Mouse (Mus musculus): ENCODE results near the gene Gsdma3. TPM values are rescaled to one million over a fixed set of nuclear protein-coding genes. Genes with fewer than 3 reads are reported as not detected.

Gene Gsdma3
- polyA plus RNA-seq (2012; ENCODE audit: insufficient read depth, low replicate concordance) = not detected in 2 replicates

DNA sequence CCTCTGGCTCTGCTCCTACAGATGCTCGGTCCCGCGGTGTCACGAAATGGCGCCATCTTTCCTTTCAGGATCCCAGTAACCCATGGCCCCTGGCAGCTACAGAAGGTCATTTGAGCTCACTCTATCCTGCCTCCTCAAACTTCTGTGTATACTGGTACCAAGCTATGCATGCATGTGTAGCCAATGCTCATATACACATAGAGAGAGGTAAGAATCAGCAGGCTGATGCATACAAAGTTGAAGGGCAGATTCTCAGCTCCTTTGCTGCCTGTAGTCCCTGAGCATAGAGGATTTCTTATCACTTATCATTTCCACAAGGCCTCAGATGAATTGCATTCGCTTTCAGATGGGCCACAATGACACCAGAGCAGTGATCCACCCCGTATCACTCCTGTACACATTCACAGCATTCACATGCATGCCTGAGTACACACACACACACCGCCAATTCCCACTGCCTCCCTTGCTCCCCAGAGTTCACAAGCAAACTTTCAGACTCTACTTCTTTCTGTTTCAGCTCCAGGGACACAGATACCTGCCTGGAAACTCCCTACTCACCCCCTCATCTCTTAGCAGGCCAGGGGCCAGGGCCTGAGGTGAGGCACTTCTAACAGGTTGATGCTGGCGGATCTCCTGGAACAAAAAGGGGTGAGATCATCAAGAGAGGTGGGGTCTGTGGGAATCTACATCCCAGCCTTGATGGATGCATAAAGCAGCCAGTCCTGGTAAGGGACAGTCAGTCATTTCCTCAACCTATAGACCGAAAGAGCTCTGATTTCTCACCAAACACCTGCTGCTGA, at the start of gene Gsdma3, which contains the start of gene Gm12355:
Gene Gsdma3 (plus strand): TSS at position 750 of the 800 bp plus-strand sequence.
Gene Gm12355 (minus strand): TSS at position 51 of the 800 bp plus-strand sequence.
- Histone ChIP-seq H3K4me1 (no peaks in the 10 kb centered on the region), H3K4me3 (replicated peaks) (no peak within 1 kb of the TSS), H3K36me3 (replicated peaks; ENCODE audit: low read length) (no peaks in the 10 kb centered on the region), H3K27me3 (replicated peaks) (peaks cover 16% of the 10 kb centered on the region), H3K9me3 (peaks cover 33% of the 10 kb centered on the region)
- no peak for TF ChIP-seq GATA1 (IDR thresholded peaks at IDR 0.05; ENCODE audit: borderline replicate concordance, low read length)
- no peak for TF ChIP-seq FLI1 (IDR thresholded peaks at IDR 0.05; ENCODE audit: low read length)

DNA sequence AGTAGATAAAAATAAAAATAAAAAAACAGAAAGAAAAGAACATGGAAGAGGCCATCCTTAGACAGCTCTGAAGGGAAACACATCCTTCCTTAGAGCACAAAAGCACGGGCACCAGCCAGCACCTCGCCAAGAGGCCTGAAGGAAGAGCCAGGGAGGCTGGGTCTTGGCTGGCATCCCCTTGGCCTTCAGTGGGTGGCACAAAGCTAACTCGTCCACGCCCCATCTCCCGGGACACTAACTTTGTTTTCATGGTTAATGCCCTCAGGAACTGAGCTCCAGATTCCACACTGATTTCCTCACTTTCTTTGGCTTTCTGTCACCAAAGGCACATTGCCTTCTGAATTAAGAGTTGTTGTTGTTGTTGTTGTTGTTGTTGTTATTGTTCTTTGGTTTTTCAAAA, 48.4 kb upstream of the Gsdma3 start:
- TF ChIP-seq GATA1 (IDR thresholded peaks at IDR 0.05; ENCODE audit: borderline replicate concordance, low read length) = no peak
- TF ChIP-seq FLI1 (IDR thresholded peaks at IDR 0.05; ENCODE audit: low read length) = no peak
- H3K9me3 ChIP-seq = no peaks in the 10 kb centered on the region
- H3K4me3 ChIP-seq (replicated peaks) = no peak overlapping the region
- H3K36me3 ChIP-seq (replicated peaks; ENCODE audit: low read length) = peaks cover 45% of the 10 kb centered on the region
- H3K4me1 ChIP-seq = peaks cover 71% of the 10 kb centered on the region
- H3K27me3 ChIP-seq (replicated peaks) = no peaks in the 10 kb centered on the region

DNA sequence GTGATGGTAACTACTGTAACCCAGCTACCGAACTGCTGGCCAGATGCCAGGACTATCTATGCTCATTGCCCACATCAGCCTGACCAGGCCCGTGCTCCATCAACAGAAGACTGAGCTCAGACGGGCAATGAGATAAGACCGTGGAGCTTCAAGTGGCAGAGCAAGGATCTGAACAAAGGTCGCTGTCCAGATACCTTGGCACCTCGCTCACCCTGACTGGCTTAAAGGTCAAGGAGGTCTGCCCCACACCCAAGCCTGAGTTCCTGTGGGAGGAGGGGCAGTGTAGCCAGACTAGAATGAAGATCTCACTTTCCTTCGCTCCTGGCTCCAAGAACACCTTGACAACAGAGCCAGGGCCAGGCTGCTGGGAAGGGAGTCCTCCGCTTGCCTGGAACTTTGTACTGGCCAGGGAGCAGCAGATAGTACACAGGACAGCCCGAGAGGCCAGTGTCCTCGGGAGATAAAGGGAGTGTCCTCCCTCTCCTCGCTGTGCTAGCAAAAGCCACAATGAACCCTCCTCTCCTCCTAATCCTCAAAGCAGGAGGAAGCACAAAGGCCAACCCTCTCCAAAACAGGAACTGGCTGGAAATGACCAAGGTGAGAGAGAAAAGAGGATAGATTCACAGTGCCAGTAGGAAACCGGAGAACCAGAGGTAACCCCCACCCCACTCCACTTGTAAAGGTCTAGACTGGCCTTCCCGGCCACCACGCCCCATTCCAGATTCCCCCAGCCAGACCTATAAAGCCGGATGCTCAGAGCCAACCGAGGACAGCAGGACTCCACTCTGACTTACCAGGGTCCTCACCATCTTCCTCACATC, 45.6 kb upstream of the Gsdma3 start:
- peaks cover 95% of the 10 kb centered on the region for H3K4me1 ChIP-seq
- no peaks in the 10 kb centered on the region for H3K9me3 ChIP-seq
- peaks cover 70% of the 10 kb centered on the region for H3K36me3 ChIP-seq (replicated peaks; ENCODE audit: low read length)
- no peaks in the 10 kb centered on the region for H3K27me3 ChIP-seq (replicated peaks)
- TF ChIP-seq GATA1 (IDR thresholded peaks at IDR 0.05; ENCODE audit: borderline replicate concordance, low read length) (no peak), FLI1 (IDR thresholded peaks at IDR 0.05; ENCODE audit: low read length) (no peak)
- H3K4me3 ChIP-seq (replicated peaks) = peak overlapping the region; percentile 85

DNA sequence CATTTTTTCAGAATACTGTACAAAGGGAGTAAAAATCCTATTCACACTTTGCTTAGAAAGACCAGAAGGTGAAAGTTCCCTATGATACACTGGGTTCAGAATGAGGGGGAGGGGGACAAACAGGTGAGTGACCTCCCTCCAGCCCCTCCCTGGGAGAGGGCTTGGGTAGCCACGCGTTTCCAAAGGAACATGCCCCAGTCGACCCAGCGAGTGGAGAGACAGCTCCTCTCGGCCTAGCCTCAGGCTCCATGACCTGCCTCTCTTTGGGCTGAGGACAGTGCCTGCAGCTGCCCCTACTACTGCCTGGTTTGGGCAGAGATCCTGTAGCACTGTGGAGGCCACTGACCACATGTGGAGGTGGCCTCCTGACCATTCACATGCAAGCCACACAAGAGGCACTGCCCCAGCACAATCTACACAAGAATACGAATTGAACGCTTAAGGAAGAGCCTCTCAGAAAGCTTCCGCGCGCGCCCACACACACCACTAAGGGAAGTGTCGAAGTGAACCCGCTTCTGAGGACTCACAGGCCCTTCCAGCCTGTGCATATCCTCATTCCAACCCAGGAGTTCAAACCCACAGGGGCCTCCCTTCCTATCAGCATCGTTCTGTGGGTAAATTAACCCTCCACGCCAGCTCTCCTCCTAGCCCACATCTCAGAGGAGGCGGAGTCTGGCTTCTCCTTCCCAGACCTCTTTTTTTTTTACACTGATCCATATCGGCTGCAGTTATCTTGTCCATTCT, 44.7 kb upstream of the Gsdma3 start:
- peaks cover 72% of the 10 kb centered on the region for H3K36me3 ChIP-seq (replicated peaks; ENCODE audit: low read length)
- TF ChIP-seq GATA1 (IDR thresholded peaks at IDR 0.05; ENCODE audit: borderline replicate concordance, low read length) (no peak), FLI1 (IDR thresholded peaks at IDR 0.05; ENCODE audit: low read length) (no peak)
- peaks cover 92% of the 10 kb centered on the region for H3K4me1 ChIP-seq
- peak overlapping the region; percentile 93 for H3K4me3 ChIP-seq (replicated peaks)
- no peaks in the 10 kb centered on the region for H3K27me3 ChIP-seq (replicated peaks)
- no peaks in the 10 kb centered on the region for H3K9me3 ChIP-seq

DNA sequence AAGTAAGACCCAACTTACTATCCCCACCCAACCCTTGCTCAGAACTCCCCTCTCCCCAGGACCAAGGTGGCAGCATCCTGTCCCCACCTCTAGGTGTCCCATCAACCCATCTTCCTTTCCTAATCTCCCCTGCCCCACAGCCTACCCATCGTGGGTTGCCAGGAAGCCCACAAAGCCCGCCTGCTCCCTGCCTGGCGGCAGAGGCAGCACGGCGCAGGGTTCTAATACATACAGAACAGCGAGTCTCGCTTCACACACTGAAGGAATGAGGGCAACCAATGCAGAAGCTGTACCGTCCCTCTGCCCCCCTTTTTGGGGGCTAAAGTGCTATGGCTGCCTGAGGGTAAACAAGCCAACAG, 44.2 kb upstream of the Gsdma3 start:
- peaks cover 86% of the 10 kb centered on the region for H3K4me1 ChIP-seq
- H3K36me3 ChIP-seq (replicated peaks; ENCODE audit: low read length) = peaks cover 67% of the 10 kb centered on the region

DNA sequence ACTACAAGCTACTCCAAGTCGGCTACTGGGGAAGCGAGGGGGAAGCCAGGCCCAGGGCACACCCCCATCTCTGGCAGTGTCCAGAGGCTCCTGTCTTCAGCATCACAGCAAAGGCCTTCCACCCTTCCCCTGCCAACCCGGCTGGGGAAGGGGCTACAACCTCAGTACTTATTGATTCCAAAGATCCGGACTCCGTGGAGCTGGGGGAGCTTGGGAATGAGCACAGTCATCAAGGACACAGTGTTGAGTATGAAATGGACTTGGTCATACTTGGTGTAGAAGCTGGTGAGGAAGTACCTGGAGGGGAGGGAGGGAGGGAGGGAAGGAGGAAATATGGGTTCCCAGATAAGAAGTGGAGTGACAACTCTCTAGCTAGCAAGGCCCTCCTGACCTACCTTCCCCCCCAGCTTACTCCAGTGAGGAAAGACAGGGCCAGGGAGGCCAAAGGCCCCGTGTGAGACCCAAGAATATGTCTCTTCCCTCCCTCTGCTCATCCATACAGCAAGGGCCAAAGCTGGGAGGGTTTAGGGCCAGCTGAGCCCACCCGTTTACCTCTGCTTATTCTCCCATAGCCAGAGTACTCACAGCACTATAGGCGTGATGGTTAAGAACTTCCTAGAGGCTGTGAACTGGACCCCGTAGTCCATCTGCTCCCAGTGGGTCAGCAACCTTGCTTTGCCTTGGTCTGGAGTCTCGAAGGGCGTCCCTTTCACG, 43.5 kb upstream of the Gsdma3 start:
- Histone ChIP-seq H3K4me1 (peaks cover 87% of the 10 kb centered on the region), H3K36me3 (replicated peaks; ENCODE audit: low read length) (peaks cover 63% of the 10 kb centered on the region), H3K4me3 (replicated peaks) (peak overlapping the region; percentile 93), H3K27me3 (replicated peaks) (no peaks in the 10 kb centered on the region), H3K9me3 (no peaks in the 10 kb centered on the region)
- TF ChIP-seq GATA1 (IDR thresholded peaks at IDR 0.05; ENCODE audit: borderline replicate concordance, low read length) (no peak), FLI1 (IDR thresholded peaks at IDR 0.05; ENCODE audit: low read length) (no peak)

More for the DNA sequence above, 44.2 kb upstream of the Gsdma3 start:
- no peaks in the 10 kb centered on the region for H3K27me3 ChIP-seq (replicated peaks)
- TF ChIP-seq FLI1 (IDR thresholded peaks at IDR 0.05; ENCODE audit: low read length) (no peak), GATA1 (IDR thresholded peaks at IDR 0.05; ENCODE audit: borderline replicate concordance, low read length) (no peak)
- peak overlapping the region; percentile 93 for H3K4me3 ChIP-seq (replicated peaks)
- no peaks in the 10 kb centered on the region for H3K9me3 ChIP-seq

DNA sequence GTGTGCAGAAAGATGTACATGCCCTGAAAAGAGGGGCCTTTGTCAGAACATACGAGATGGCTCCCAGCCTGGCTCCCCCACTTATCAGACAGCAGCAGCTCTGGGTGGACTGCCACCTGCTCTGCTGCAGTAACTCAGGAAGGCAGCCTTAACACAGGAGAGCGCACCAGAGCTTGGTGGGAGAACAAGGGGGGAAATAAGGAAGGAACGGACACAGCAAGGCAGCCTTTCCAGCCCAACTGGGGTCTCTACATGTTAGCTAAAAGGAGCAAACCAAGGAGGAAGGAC, 43.0 kb upstream of the Gsdma3 start:
- no peak for TF ChIP-seq FLI1 (IDR thresholded peaks at IDR 0.05; ENCODE audit: low read length)
- no peak for TF ChIP-seq GATA1 (IDR thresholded peaks at IDR 0.05; ENCODE audit: borderline replicate concordance, low read length)
- H3K4me3 ChIP-seq (replicated peaks) = peak overlapping the region; percentile 93
- H3K9me3 ChIP-seq = no peaks in the 10 kb centered on the region
- H3K27me3 ChIP-seq (replicated peaks) = no peaks in the 10 kb centered on the region
- peaks cover 89% of the 10 kb centered on the region for H3K4me1 ChIP-seq
- peaks cover 60% of the 10 kb centered on the region for H3K36me3 ChIP-seq (replicated peaks; ENCODE audit: low read length)

DNA sequence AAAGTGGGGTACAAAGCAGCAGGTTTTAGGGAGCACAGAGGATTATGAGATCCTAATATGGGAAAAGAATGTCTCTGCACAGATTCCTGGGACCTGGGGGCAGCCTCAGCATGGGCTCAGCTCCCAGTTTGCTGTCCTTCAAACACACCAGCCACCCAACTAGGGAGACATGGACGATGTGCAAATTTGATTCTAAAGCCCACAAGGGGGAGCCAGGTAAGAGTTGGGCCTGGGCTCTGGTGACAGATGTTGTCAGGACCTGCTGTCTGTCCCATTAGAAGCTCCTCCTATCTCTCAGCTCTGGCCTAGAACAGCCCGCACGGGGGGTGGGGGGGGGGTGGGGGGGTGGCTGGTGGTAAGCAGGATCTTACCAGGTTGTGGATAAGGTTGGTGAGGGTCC, 42.6 kb upstream of the Gsdma3 start:
- peaks cover 60% of the 10 kb centered on the region for H3K36me3 ChIP-seq (replicated peaks; ENCODE audit: low read length)
- no peak for TF ChIP-seq GATA1 (IDR thresholded peaks at IDR 0.05; ENCODE audit: borderline replicate concordance, low read length)
- no peak for TF ChIP-seq FLI1 (IDR thresholded peaks at IDR 0.05; ENCODE audit: low read length)
- H3K4me3 ChIP-seq (replicated peaks) = peak overlapping the region; percentile 93
- no peaks in the 10 kb centered on the region for H3K9me3 ChIP-seq
- H3K27me3 ChIP-seq (replicated peaks) = no peaks in the 10 kb centered on the region
- peaks cover 89% of the 10 kb centered on the region for H3K4me1 ChIP-seq

DNA sequence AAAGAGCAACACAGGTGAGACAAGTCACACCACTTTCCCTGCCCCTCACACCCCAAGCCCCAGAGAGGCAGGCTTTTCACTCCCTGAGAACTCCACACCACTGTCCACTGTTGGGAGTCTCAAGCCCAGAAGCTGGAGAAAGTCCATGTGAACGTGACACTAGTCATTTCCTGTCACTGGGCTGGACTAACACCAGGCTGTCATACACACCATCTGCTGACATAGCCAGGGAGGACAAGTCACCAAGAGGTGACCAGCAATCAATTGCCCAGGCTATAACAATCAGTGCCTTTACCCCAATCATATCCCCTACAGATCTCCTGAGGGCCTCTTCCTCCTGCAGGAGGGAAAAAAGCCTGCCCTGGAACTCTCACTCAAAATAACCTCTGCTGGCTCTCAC, 42.0 kb upstream of the Gsdma3 start:
- Histone ChIP-seq H3K4me3 (replicated peaks) (peak overlapping the region; percentile 93), H3K36me3 (replicated peaks; ENCODE audit: low read length) (peaks cover 58% of the 10 kb centered on the region), H3K9me3 (no peaks in the 10 kb centered on the region), H3K27me3 (replicated peaks) (no peaks in the 10 kb centered on the region), H3K4me1 (peaks cover 90% of the 10 kb centered on the region)
- TF ChIP-seq FLI1 (IDR thresholded peaks at IDR 0.05; ENCODE audit: low read length) (no peak), GATA1 (IDR thresholded peaks at IDR 0.05; ENCODE audit: borderline replicate concordance, low read length) (no peak)

Measured in megakaryocyte, embryonic 14.5 days (primary cell).